Mouse (Mus musculus): ENCODE data around the gene Numbl.

The Numbl gene

DNA sequence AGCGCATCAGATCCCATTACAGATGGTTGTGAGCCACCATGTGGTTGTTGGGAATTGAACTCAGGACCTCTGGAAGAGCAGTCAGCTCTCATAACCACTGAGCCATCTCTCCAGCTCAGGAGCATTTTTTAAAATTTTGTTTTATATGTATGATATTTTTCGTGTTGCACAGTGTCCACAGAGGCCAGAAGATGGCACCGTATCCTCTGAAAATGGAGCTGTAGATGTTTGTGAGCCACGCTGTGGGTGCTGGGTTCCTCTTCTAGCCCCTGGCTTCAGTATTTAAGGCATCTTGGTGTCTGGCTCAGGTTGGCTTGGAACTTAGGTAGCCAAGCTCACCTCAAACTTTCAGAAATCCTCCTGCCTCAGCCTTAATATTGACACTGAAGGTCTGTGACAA lies 38.3 kb downstream of the Numbl start:
- no peak for DNase-seq (ENCODE audit: low spot score)

DNA sequence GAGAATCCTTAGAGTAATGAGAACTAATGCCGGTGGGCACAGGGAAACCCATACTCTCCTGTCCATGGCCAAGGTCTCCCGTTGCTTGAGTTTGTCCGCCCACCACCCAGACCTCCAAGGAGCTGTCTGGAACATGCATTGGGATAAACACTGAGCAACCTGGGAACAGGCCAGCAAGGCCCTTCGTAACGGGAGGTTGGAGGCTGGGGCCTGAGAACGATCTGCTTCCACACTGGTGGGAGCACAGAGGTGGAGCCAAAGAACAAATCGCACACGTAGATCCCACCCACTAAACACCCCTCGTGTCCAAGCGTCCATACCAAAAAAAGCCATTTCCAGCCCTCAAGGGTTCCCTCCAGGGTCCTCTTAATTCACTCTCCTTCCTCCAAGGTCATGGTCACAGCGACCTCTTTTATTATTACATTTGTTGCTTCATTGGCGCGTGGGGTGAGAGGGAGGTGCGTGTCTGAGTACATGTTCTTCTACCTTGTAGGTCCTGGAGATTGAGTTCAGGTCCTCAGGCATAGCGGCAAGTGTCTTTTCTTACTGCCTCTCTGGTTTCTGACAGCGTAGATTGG lies 39.9 kb downstream of the Numbl start:
- no peak for DNase-seq (ENCODE audit: low spot score)

GRCm38 (mm10) chr7:27298816-27299215 lies 40.6 kb downstream of the Numbl start:
- DNase-seq (ENCODE audit: low spot score), result no peak

DNA sequence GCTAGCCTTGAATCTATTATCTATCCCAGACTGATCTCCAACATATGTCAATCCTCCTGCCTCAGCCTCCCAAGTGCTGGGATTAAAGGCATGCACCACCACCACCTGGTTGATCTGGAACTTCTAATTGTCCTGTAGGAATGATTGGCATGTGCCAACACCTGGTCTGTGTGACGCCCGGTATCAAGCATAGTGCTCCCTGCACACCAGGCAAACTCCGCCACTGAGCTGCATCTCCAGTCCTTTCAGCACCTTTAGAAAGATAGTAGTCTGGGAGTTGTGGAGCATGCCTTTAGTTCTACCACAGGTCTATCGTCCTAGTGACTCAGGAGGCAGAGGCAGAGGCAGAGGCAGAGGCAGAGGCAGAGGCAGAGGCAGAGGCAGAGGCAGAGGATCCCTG lies 42.1 kb downstream of the Numbl start:
- DNase-seq (ENCODE audit: low spot score), result no peak

DNA sequence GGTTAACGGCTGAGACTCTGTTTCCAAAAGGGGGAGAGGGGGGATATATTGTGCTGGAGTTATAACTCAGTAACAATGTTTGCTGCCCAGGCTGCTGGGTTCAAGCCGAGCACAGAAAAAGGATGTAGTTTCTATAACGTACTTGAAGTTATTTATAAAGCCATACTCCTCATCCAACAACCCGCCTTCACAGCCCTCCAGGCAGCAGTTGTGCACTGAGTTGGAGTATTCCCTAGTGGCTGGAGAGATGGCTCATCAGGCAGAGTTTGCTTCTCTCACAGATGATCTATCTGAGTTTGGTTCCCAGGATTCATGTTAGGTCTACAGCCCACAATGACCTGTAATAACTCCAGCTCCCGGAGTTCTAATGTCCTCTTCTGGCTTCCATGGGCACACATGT lies 42.6 kb downstream of the Numbl start:
- no peak for DNase-seq (ENCODE audit: low spot score)

DNA sequence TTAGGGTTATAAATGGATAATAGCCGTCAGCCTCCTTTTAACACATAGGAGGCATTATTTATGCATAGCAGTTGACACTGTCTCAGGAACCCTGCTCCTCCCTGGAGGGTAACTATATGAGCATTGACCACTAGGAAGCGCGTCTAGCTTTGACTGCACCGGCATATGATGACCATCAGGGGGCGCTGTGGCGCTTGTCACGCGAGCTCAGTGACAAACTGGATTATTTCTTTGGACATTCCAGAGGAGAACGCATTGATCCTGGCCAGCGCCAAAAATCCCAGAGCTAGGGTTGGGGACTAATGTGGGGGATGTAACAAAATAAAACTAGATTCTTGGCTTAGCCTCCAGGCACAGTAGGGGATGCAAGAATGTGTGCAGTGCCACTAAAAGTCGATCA lies 43.9 kb downstream of the Numbl start:
- peak; percentile 55 for DNase-seq (ENCODE audit: low spot score)

- DNase-seq (ENCODE audit: low spot score), result no peak
Observed at GRCm38 (mm10) chr7:27305091-27305730, 47.0 kb downstream of the Numbl start.

- DNase-seq (ENCODE audit: low spot score), result peak; percentile 43
Observed at GRCm38 (mm10) chr7:27306161-27307160, 48.2 kb downstream of the Numbl start.

DNA sequence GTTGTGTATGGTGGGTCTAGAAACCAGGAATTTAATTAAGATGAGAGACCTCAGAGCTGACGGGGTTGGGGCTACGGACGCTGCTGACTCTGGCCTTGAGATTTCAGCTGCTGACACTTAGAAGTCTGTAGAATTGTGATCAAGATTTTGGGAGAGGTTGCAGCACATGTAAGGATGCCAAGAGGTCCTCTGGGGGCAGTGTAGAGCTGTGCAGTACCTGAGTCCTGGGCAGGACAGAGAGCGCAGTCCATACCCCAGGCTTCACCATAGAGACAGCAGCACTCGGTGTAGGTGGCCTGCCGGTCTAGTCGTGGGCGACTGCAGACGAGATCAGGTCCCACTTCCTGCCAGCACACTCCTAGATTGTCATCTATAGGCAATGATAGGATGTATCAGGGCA lies 49.3 kb downstream of the Numbl start:
- no peak for DNase-seq (ENCODE audit: low spot score)

GRCm38 (mm10) chr7:27308821-27309549 lies 50.8 kb downstream of the Numbl start:
- no peak for DNase-seq (ENCODE audit: low spot score)

DNA sequence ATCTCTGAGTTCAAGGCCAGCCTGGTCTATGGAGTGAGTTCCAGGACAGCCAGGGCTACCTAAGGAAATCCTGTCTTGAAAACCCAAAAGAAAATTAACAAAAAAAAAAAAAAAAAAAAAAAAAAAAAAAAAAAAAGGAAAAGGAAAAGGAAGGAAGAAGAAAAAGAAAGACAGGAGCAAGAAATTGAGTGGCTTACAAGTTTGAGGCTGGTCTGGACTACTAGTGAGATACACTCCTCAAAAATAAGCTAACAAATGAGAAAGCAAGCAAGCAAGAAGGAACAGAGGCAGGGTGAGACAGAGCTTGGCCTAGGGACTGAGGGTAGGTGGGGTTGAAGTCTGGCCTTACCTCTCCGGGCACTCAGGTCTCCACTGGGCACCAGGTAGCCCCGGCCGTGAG lies 51.6 kb downstream of the Numbl start:
- DNase-seq (ENCODE audit: low spot score), result no peak

- DNase-seq (ENCODE audit: low spot score), result no peak
Observed at GRCm38 (mm10) chr7:27310306-27310705, 52.1 kb downstream of the Numbl start.

DNA sequence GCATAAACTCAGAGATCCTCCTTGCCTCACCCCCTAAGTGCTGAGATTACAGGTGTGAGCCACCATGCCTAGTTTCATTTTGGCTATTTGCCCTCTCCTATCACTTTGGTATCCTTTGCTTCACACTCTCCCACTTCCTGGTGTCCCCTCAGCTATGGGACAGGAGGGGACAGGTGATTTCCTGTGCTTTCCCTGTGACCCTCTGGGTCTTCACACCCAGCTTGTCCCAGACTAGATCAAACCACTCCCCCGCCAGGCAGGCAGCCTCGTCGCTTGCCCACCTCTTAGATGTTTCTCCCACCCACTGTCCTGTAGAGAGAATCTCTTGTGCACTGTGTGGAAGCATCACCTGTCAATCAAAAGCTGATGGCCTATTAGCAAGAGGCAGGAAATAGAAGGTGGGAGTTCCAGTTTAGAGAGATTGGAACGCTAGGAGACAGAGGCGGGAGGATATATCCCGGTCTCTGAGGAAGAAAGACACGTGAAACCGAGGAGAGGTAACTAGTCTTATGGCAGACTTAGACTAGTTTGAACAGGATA lies 52.8 kb downstream of the Numbl start:
- DNase-seq (ENCODE audit: low spot score), result no peak

DNA sequence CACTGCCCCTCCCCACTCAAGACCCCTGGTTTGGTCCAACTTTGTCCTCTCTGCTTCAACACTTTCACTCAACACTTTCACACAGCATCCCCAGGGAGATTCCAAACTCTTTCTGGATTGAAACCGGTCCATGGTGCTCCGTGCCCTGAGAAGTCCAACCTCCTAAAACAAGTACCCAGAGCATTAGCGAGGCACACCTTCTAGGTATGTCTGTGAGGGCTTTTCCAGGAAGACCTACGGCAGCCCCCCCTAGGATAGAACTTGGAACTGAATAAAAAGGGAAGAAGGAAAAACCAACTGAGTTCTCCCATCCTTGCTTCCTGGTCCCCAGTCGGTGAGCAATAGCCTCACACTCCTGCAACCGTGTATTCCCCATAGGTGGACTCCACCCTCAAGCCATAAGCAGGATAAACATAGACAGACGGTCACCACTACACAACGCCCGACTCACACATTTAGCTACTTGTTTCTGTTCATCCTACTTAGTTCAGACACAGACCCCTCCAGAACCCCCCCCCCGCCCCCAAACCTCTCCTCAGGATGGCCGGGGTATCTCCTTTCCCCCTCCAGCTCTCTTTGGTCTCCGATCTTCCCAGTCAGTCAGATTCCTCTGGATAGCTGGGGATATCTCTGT lies 53.5 kb downstream of the Numbl start:
- no peak for DNase-seq (ENCODE audit: low spot score)

DNA sequence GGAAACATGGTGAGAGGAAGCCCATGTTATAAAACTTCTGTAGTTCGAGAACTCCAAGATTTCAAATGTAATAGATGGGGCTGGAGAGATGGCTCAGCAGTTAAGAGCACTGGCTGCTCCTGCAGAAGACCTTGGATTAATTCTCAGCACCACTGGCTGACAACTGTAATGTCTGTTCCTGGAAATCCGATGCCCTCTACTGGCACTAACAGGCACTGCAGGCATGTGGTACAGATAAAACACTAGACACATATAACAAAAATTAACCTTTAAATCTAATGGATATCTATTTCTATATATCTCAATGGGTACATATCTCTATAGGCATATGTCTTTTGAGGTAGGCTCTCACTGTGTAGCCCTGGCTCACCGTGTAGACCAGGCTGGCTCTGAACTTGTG lies 56.2 kb downstream of the Numbl start:
- DNase-seq (ENCODE audit: low spot score), result no peak

DNA sequence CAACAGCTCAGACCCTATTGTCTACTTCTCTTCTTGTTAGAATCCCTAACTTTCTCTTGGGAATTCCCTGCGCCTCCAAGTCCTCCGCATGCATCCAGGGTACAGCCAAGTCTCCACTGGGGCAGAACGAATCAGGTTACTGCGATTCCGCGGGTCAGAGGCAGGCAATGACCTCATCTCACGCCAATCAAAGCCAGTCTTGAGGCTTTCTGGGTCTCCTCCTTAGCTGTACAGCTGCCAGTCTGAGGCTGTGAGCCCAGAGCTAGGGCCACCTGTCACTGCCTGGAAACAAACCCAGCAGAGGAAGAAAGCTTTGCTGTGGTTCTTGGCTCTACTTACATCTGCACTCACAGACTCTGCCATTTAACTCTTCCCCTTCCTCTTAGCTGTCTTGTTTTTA lies 57.7 kb downstream of the Numbl start:
- no peak for DNase-seq (ENCODE audit: low spot score)

- DNase-seq (ENCODE audit: low spot score), result no peak
Observed at GRCm38 (mm10) chr7:27319411-27319810, 61.2 kb downstream of the Numbl start.

- no peak for DNase-seq (ENCODE audit: low spot score)
Observed at GRCm38 (mm10) chr7:27322291-27322690, 64.1 kb downstream of the Numbl start.

GRCm38 (mm10) chr7:27323001-27323400 lies 64.8 kb downstream of the Numbl start:
- no peak for DNase-seq (ENCODE audit: low spot score)

DNA sequence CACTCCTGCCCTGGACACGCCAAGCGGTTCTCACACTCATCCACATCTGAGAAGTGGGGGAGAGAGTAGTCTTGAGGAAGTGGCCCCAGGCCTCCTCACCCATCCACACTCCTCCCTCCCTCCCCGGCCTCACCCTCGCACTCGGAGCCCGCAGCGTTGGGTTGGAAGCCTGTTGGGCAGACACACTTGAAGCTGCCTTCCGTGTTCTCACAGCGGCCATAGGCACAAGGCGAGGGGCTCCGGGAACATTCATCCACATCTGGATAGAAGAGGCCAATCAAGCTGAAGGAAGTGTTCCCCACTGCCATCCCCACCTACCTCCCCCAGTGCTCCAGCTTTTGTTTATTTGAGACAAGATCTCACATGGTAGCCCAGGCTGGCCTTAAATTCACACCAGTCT lies 65.9 kb downstream of the Numbl start:
- DNase-seq (ENCODE audit: low spot score), result no peak

GRCm38 (mm10) chr7:27324928-27325327 lies 66.7 kb downstream of the Numbl start:
- DNase-seq (ENCODE audit: low spot score), result no peak

GRCm38 (mm10) chr7:27325697-27326096 lies 67.5 kb downstream of the Numbl start:
- DNase-seq (ENCODE audit: low spot score), result no peak
